Mouse (Mus musculus) ES-E14 (cell line): ENCODE results near the gene Slc39a5.

Experiments used
- CHD2 ChIP-seq: IDR thresholded peaks from 2 replicates; pipeline ENCODE4 v1.6.1; 2014; ENCODE audit warnings: mild to moderate bottlenecking, low read depth, low read length, inconsistent platforms
- HCFC1 ChIP-seq: IDR thresholded peaks from 2 replicates; pipeline ENCODE4 v1.6.1; 2012; ENCODE audit warnings: low read length, inconsistent platforms, borderline replicate concordance; ENCODE audit not compliant: insufficient read depth
- MAFK ChIP-seq: IDR thresholded peaks from 2 replicates; pipeline ENCODE4 v1.6.1; 2014; ENCODE audit warnings: mild to moderate bottlenecking, low read depth, low read length, inconsistent platforms; ENCODE audit not compliant: insufficient read depth
- ZC3H11A ChIP-seq: IDR thresholded peaks from 2 replicates; pipeline ENCODE4 v1.6.1; 2012; ENCODE audit warnings: low read depth, mild to moderate bottlenecking, inconsistent platforms, low read length, borderline replicate concordance
- ZNF384 ChIP-seq: IDR thresholded peaks from 2 replicates; pipeline ENCODE4 v1.6.1; 2012; ENCODE audit warnings: low read depth, low read length, inconsistent platforms

DNA sequence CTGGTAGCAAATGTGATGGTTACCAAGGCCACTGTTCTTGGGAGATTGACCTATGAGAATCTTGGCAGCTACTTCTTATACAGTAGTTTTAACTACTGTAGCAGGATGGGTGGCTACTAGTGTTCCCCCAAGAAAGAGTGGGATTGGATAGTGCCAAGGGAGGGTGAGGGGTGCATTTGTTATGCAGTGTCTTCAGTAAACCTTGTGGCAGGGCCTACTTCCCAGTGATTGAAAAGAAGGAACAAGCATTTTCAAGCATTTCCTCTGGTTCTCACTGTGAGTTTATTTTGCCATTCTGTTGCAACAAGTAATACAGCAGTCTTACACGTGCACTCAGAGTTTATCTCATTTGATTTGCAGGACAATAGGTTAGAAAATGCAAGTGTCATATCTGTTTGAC is 11.5 kb upstream of the Slc39a5 start:
- TF ChIP-seq HCFC1: no peak
- no peak for TF ChIP-seq CHD2
- no peak for TF ChIP-seq MAFK
- TF ChIP-seq ZC3H11A: no peak
- no peak for TF ChIP-seq ZNF384
